Mouse (Mus musculus): Measurements from ENCODE around the gene Yars. TPM values are rescaled to one million over a fixed set of nuclear protein-coding genes. Genes with fewer than 3 reads are reported as not detected.

The Yars gene
- polyA plus RNA-seq, 1 experiment from 2014 or later, result 92.2 TPM

GRCm38 (mm10) chr4:129188803-129189541, 588 bp upstream of the Yars start:
- under 1% methylated on average over 74 of the region's 74 CpGs for WGBS
- peaks cover 10% of the 10 kb centered on the region for H3K4me1 ChIP-seq (ENCODE audit: insufficient read depth)
- DNase-seq (peak; percentile 63), ATAC-seq (ENCODE audit: insufficient read depth) (peak; percentile 69)
- 0 out of 2 replicates have a peak, but pooled peaks cover 2% of the 10 kb centered on the region for H3K36me3 ChIP-seq (ENCODE audit: insufficient read depth)
- H3K9ac ChIP-seq, result peak overlapping the region; percentile 84
- H3K4me3 ChIP-seq (ENCODE audit: low read depth, low read length), result peak overlapping the region; percentile 91
- H3K27ac ChIP-seq (ENCODE audit: low read depth), result peak overlapping the region; percentile 89
- H3K9me3 ChIP-seq (ENCODE audit: low read depth, low read length), result no peaks in the 10 kb centered on the region
- peak overlapping the region; percentile 66 for H3K4me2 ChIP-seq
- TF ChIP-seq CTCF (IDR thresholded peaks at IDR 0.05; ENCODE audit: low read depth), result no peak
- H3K27me3 ChIP-seq (ENCODE audit: insufficient read depth, low read length), result no peaks in the 10 kb centered on the region

- 0 out of 2 replicates have a peak, but pooled peaks cover 6% of the 10 kb centered on the region for H3K36me3 ChIP-seq (ENCODE audit: insufficient read depth)
- 3% methylated on average over 12 of the region's 12 CpGs for WGBS
- H3K27me3 ChIP-seq (ENCODE audit: insufficient read depth, low read length), result no peaks in the 10 kb centered on the region
- DNase-seq, result no peak
- H3K9ac ChIP-seq, result peak overlapping the region; percentile 69
- peak overlapping the region; percentile 91 for H3K4me3 ChIP-seq (ENCODE audit: low read depth, low read length)
- H3K4me2 ChIP-seq, result peak overlapping the region; percentile 66
- H3K9me3 ChIP-seq (ENCODE audit: low read depth, low read length), result no peaks in the 10 kb centered on the region
- peaks cover 10% of the 10 kb centered on the region for H3K4me1 ChIP-seq (ENCODE audit: insufficient read depth)
- no peak for ATAC-seq (ENCODE audit: insufficient read depth)
- H3K27ac ChIP-seq (ENCODE audit: low read depth), result no peak overlapping the region
- no peak for TF ChIP-seq CTCF (IDR thresholded peaks at IDR 0.05; ENCODE audit: low read depth)
Measured at GRCm38 (mm10) chr4:129190538-129190937, 978 bp downstream of the Yars start.

GRCm38 (mm10) chr4:129191691-129192090, 2.1 kb downstream of the Yars start:
- peak overlapping the region; percentile 91; the same call in 1 of the 2 replicates for H3K4me3 ChIP-seq (ENCODE audit: low read depth, low read length)

GRCm38 (mm10) chr4:129194280-129194679, 4.7 kb downstream of the Yars start:
- Histone ChIP-seq H3K4me3 (ENCODE audit: low read depth, low read length) (no peak overlapping the region), H3K4me2 (no peak overlapping the region), H3K36me3 (ENCODE audit: insufficient read depth) (peaks cover 32% of the 10 kb centered on the region), H3K9ac (no peak overlapping the region), H3K27me3 (ENCODE audit: insufficient read depth, low read length) (no peaks in the 10 kb centered on the region), H3K4me1 (ENCODE audit: insufficient read depth) (peaks cover 8% of the 10 kb centered on the region; the same call in 1 of the 2 replicates), H3K9me3 (ENCODE audit: low read depth, low read length) (no peaks in the 10 kb centered on the region), H3K27ac (ENCODE audit: low read depth) (no peak overlapping the region)
- DNase-seq, result no peak
- TF ChIP-seq CTCF (IDR thresholded peaks at IDR 0.05; ENCODE audit: low read depth), result no peak
- no peak for ATAC-seq (ENCODE audit: insufficient read depth)
- WGBS, result 97% methylated on average over 1 of the region's 1 CpGs

More at GRCm38 (mm10) chr4:129191691-129192090, 2.1 kb downstream of the Yars start:
- peaks cover 10% of the 10 kb centered on the region for H3K4me1 ChIP-seq (ENCODE audit: insufficient read depth)
- no peaks in the 10 kb centered on the region for H3K9me3 ChIP-seq (ENCODE audit: low read depth, low read length)
- no peaks in the 10 kb centered on the region for H3K27me3 ChIP-seq (ENCODE audit: insufficient read depth, low read length)
- no peak for ATAC-seq (ENCODE audit: insufficient read depth)
- no peak overlapping the region for H3K27ac ChIP-seq (ENCODE audit: low read depth)
- no peak for TF ChIP-seq CTCF (IDR thresholded peaks at IDR 0.05; ENCODE audit: low read depth)
- no peak overlapping the region for H3K9ac ChIP-seq
- DNase-seq, result no peak
- H3K36me3 ChIP-seq (ENCODE audit: insufficient read depth), result peaks cover 14% of the 10 kb centered on the region; the same call in 1 of the 2 replicates
- 74% methylated on average over 5 of the region's 5 CpGs for WGBS
- H3K4me2 ChIP-seq, result peak overlapping the region; percentile 66; the same call in 1 of the 2 replicates

GRCm38 (mm10) chr4:129197514-129197913, 8.0 kb downstream of the Yars start:
- DNase-seq, result no peak
- no peak overlapping the region for H3K4me3 ChIP-seq (ENCODE audit: low read depth, low read length)
- no peak for ATAC-seq (ENCODE audit: insufficient read depth)
- TF ChIP-seq CTCF (IDR thresholded peaks at IDR 0.05; ENCODE audit: low read depth), result no peak
- H3K27ac ChIP-seq (ENCODE audit: low read depth), result no peak overlapping the region
- no peak overlapping the region for H3K4me2 ChIP-seq
- 94% methylated on average over 6 of the region's 6 CpGs for WGBS
- no peak overlapping the region for H3K9ac ChIP-seq
- H3K27me3 ChIP-seq (ENCODE audit: insufficient read depth, low read length), result no peaks in the 10 kb centered on the region
- H3K9me3 ChIP-seq (ENCODE audit: low read depth, low read length), result no peaks in the 10 kb centered on the region
- no peaks in the 10 kb centered on the region for H3K4me1 ChIP-seq (ENCODE audit: insufficient read depth)
- H3K36me3 ChIP-seq (ENCODE audit: insufficient read depth), result peaks cover 56% of the 10 kb centered on the region

- no peaks in the 10 kb centered on the region for H3K4me1 ChIP-seq (ENCODE audit: insufficient read depth)
- no peak for TF ChIP-seq CTCF (IDR thresholded peaks at IDR 0.05; ENCODE audit: low read depth)
- H3K36me3 ChIP-seq (ENCODE audit: insufficient read depth), result peaks cover 90% of the 10 kb centered on the region
- DNase-seq (no peak), ATAC-seq (ENCODE audit: insufficient read depth) (no peak)
- H3K4me3 ChIP-seq (ENCODE audit: low read depth, low read length), result no peak overlapping the region
- H3K27me3 ChIP-seq (ENCODE audit: insufficient read depth, low read length), result no peaks in the 10 kb centered on the region
- WGBS, result 92% methylated on average over 10 of the region's 10 CpGs
- H3K4me2 ChIP-seq, result no peak overlapping the region
- H3K9me3 ChIP-seq (ENCODE audit: low read depth, low read length), result no peaks in the 10 kb centered on the region
- no peak overlapping the region for H3K9ac ChIP-seq
- H3K27ac ChIP-seq (ENCODE audit: low read depth), result no peak overlapping the region
Measured at GRCm38 (mm10) chr4:129204655-129205054, 15.1 kb downstream of the Yars start.

- H3K9ac ChIP-seq, result no peak overlapping the region
- TF ChIP-seq CTCF (IDR thresholded peaks at IDR 0.05; ENCODE audit: low read depth), result no peak
- DNase-seq (no peak), ATAC-seq (ENCODE audit: insufficient read depth) (no peak)
- no peaks in the 10 kb centered on the region for H3K9me3 ChIP-seq (ENCODE audit: low read depth, low read length)
- H3K4me1 ChIP-seq (ENCODE audit: insufficient read depth), result no peaks in the 10 kb centered on the region
- H3K4me2 ChIP-seq, result no peak overlapping the region
- 37% methylated on average over 8 of the region's 8 CpGs for WGBS
- H3K27ac ChIP-seq (ENCODE audit: low read depth), result no peak overlapping the region
- no peaks in the 10 kb centered on the region for H3K27me3 ChIP-seq (ENCODE audit: insufficient read depth, low read length)
- H3K4me3 ChIP-seq (ENCODE audit: low read depth, low read length), result no peak overlapping the region
- H3K36me3 ChIP-seq (ENCODE audit: insufficient read depth), result peaks cover 91% of the 10 kb centered on the region
Measured at GRCm38 (mm10) chr4:129206792-129207191, 17.2 kb downstream of the Yars start.
